Mouse (Mus musculus) spleen, adult 2 months (tissue): ENCODE data around the gene Kif5c. TPM values are rescaled to one million over a fixed set of nuclear protein-coding genes. Genes with fewer than 3 reads are reported as not detected.

Experiments used
- DNase-seq, 2 experiments: peaks; one replicate each; pipeline versions ENCODE4 v3.0.0 to v3.0.0-alpha.2; 2012 to 2021; ENCODE audit warnings: low spot score in 2 of 2, low read depth in 1 of 2
- H3K27ac ChIP-seq: fragments of 200-500 bp; 2 replicates; pipeline ENCODE4 v1.5.1; 2012; ENCODE audit warnings: low read length, inconsistent platforms; ENCODE audit not compliant: insufficient read depth
- H3K27me3 ChIP-seq: fragments of 200-500 bp; 2 replicates; pipeline ENCODE4 v1.6.1; 2012; ENCODE audit warnings: mild to moderate bottlenecking, moderate library complexity, low read length, inconsistent platforms; ENCODE audit not compliant: control insufficient read depth, insufficient read depth
- H3K36me3 ChIP-seq: fragments of 200-500 bp; 2 replicates; pipeline ENCODE4 v1.6.1; 2012; ENCODE audit warnings: mild to moderate bottlenecking, low read length, inconsistent platforms; ENCODE audit not compliant: control insufficient read depth, insufficient read depth
- H3K4me1 ChIP-seq: fragments of 200-500 bp; 2 replicates; pipeline ENCODE4 v1.6.1; 2011; ENCODE audit warnings: inconsistent platforms; ENCODE audit not compliant: control insufficient read depth, insufficient read depth, insufficient read length
- H3K4me3 ChIP-seq: fragments of 200-500 bp; 2 replicates; pipeline ENCODE4 v1.5.1; 2011; ENCODE audit warnings: mild to moderate bottlenecking, inconsistent platforms; ENCODE audit not compliant: insufficient read depth, insufficient read length; ENCODE audit errors: extremely low read depth
- CTCF ChIP-seq: fragments of 200-500 bp; IDR thresholded peaks from 2 replicates; pipeline ENCODE4 v1.5.1; 2011; ENCODE audit warnings: mild to moderate bottlenecking, inconsistent platforms; ENCODE audit not compliant: insufficient read depth, insufficient read length, insufficient replicate concordance; ENCODE audit errors: extremely low read depth
- POLR2A ChIP-seq: fragments of 200-500 bp; IDR thresholded peaks from 2 replicates; pipeline ENCODE4 v1.6.1; 2011; ENCODE audit warnings: low read depth, low read length, inconsistent platforms
- WGBS: fragments of 180-500 bp; shearing (Covaris S2); methylation state at CpG from one replicate; pipeline ENCODE4 v1.1.7; 2018; 5-methylcytosine and 5-hydroxymethylcytosine counted together
- polyA plus RNA-seq: library from polyadenylated mRNA; depleted of rRNA; stranded (reverse); fragments of >200 nt; gene quantifications from 2 replicates; pipeline ENCODE4 v1.2.3, GENCODE M21; 2012

Kif5c gene
- polyA plus RNA-seq, 1 experiment = 0.21 TPM

GRCm38 (mm10) chr2:49679135-49679964 is 60.3 kb downstream of the Kif5c start:
- Histone ChIP-seq H3K4me3 (no peak overlapping the region), H3K36me3 (no peaks in the 10 kb centered on the region), H3K4me1 (no peaks in the 10 kb centered on the region), H3K27ac (no peak overlapping the region), H3K27me3 (no peaks in the 10 kb centered on the region)
- DNase-seq = no peak
- 92% methylated on average over 16 of the region's 16 CpGs for WGBS
- TF ChIP-seq CTCF (no peak), POLR2A (no peak)

DNA sequence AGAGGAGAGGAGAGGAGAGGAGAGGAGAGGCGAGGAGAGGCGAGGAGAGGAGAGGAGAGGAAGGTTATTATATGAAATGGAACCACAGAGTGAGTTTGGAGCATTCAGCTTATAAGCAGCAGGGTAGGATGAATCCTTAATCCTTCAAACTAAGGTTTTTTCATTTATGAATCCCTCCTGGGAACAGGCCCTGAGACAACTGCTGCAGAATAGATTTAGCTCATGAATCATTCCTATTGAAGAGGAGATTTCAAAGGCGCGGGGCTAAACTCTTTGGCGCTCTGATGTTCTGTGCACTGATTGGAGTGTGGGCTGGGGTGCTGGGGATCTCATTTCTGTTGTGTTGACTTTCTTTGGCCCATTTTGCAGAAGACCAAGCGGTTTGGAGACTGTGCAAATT is 63.7 kb downstream of the Kif5c start:
- DNase-seq = no peak
- H3K4me3 ChIP-seq = no peak overlapping the region
- no peaks in the 10 kb centered on the region for H3K4me1 ChIP-seq
- H3K27me3 ChIP-seq = no peaks in the 10 kb centered on the region
- no peaks in the 10 kb centered on the region for H3K36me3 ChIP-seq
- TF ChIP-seq CTCF (no peak), POLR2A (no peak)
- 89% methylated on average over 6 of the region's 6 CpGs for WGBS
- no peak overlapping the region for H3K27ac ChIP-seq

GRCm38 (mm10) chr2:49684808-49685207 is 65.7 kb downstream of the Kif5c start:
- no peaks in the 10 kb centered on the region for H3K4me1 ChIP-seq
- no peaks in the 10 kb centered on the region for H3K27me3 ChIP-seq
- no peak overlapping the region for H3K4me3 ChIP-seq
- 80% methylated on average over 2 of the region's 2 CpGs for WGBS
- no peak overlapping the region for H3K27ac ChIP-seq
- DNase-seq = no peak
- no peaks in the 10 kb centered on the region for H3K36me3 ChIP-seq
- TF ChIP-seq CTCF (no peak), POLR2A (no peak)

DNA sequence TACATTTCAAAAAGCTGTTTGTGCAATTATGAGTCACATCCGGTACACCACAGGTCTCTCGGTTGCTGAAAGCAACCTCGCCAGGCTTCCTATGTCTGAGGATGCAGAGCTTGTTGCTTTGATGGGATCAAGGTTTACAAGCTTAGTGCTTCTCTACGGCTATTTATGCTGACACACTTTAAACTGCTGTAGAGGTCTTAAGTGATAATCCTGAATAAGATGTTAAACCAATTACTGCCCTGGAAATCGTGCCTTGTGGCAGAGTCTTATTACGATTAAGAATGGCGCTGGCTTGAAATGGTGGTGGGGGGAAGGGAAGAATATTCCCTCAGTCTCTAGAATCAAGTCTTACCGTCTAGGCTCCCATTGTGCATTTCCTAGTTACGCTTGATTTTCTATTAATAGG is 71.3 kb downstream of the Kif5c start:
- H3K27ac ChIP-seq = no peak overlapping the region
- H3K27me3 ChIP-seq = no peaks in the 10 kb centered on the region
- H3K36me3 ChIP-seq = no peaks in the 10 kb centered on the region
- no peaks in the 10 kb centered on the region for H3K4me1 ChIP-seq
- TF ChIP-seq POLR2A (no peak), CTCF (no peak)
- 85% methylated on average over 9 of the region's 9 CpGs for WGBS
- no peak overlapping the region for H3K4me3 ChIP-seq
- no peak for DNase-seq

DNA sequence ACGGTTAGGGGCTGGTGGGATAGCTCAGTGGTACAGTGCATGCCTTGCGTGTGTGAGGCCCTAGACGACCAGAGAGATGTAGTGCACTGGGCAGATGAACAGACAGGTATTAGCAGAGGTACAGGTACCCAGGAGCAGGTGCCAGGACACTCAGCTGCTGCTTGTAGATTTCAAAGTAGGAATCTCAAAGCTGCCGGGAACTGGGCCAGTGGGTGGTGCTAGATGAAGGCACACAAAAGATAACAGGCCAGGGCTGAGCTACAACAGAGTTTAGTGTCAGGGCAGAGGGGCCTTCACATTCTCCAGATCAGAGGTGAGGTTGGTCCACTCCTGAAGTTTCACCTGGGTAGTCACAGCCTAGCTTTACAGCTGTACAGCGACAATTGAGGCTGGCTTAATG is 72.3 kb downstream of the Kif5c start:
- no peaks in the 10 kb centered on the region for H3K36me3 ChIP-seq
- no peaks in the 10 kb centered on the region for H3K4me1 ChIP-seq
- H3K27me3 ChIP-seq = no peaks in the 10 kb centered on the region
- TF ChIP-seq POLR2A = no peak
- no peak for TF ChIP-seq CTCF
- no peak overlapping the region for H3K27ac ChIP-seq
- 88% methylated on average over 5 of the region's 5 CpGs for WGBS
- DNase-seq = no peak
- no peak overlapping the region for H3K4me3 ChIP-seq

DNA sequence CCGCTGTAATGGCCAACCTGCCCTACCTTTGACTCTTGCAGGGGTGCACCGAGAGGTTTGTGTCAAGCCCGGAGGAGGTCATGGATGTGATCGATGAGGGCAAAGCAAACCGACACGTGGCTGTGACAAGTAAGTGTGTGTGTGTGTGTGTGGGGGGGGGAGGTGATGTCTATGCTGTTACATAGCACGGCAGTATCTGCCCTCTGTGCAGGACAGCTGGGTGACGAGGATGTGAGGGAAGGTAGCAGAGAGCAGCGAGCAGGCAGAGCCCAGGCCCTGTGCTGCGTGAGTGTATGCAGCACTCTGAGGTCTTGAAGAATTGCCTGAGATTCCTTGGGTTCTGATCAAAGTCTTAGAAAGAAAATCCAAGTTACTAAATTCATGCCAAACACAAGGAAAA is 75.6 kb downstream of the Kif5c start:
- TF ChIP-seq CTCF (no peak), POLR2A (no peak)
- no peak for DNase-seq
- Histone ChIP-seq H3K4me3 (no peak overlapping the region), H3K36me3 (no peaks in the 10 kb centered on the region), H3K4me1 (no peaks in the 10 kb centered on the region), H3K27ac (no peak overlapping the region), H3K27me3 (no peaks in the 10 kb centered on the region)
- 85% methylated on average over 10 of the region's 10 CpGs for WGBS

GRCm38 (mm10) chr2:49695461-49695860 is 76.4 kb downstream of the Kif5c start:
- H3K4me3 ChIP-seq = no peak overlapping the region
- DNase-seq = no peak
- no peaks in the 10 kb centered on the region for H3K36me3 ChIP-seq
- no peaks in the 10 kb centered on the region for H3K27me3 ChIP-seq
- TF ChIP-seq CTCF (no peak), POLR2A (no peak)
- no peaks in the 10 kb centered on the region for H3K4me1 ChIP-seq
- 84% methylated on average over 3 of the region's 3 CpGs for WGBS
- no peak overlapping the region for H3K27ac ChIP-seq
